Mouse (Mus musculus) cerebellum, adult 9-11 months (tissue): ENCODE results near the gene Mipol1.
"Not testable (repeated sequence)": the region's sequence is repeated elsewhere in the genome, so short reads cannot be mapped to it uniquely, and the experiment has no call there.

Experiments
- DNase-seq: peaks from one replicate; pipeline ENCODE4 v3.0.0; 2022

Mipol1 gene

GRCm38 (mm10) chr12:57230192-57230706, at the start of gene Mipol1, which contains the start of gene Prps1l3:
Mipol1 (plus strand) TSS chr12:57230427.
Prps1l3 (plus strand) TSS chr12:57230412.
- DNase-seq, result peak; percentile 89

GRCm38 (mm10) chr12:57184401-57185147, 45.7 kb upstream of the Mipol1 start:
- no peak for DNase-seq

GRCm38 (mm10) chr12:57185475-57185874, 44.8 kb upstream of the Mipol1 start:
- DNase-seq, result no peak

- no peak for DNase-seq
Measured at GRCm38 (mm10) chr12:57186126-57186525, 44.1 kb upstream of the Mipol1 start.

GRCm38 (mm10) chr12:57187032-57187431, 43.2 kb upstream of the Mipol1 start:
- DNase-seq, result no peak

- DNase-seq, result no peak
Measured at GRCm38 (mm10) chr12:57194609-57195008, 35.6 kb upstream of the Mipol1 start.

GRCm38 (mm10) chr12:57196286-57196607, 34.0 kb upstream of the Mipol1 start:
- DNase-seq, result no peak

- DNase-seq, result no peak
Measured at GRCm38 (mm10) chr12:57196608-57197362, 33.4 kb upstream of the Mipol1 start.

- DNase-seq, result no peak
Measured at GRCm38 (mm10) chr12:57197363-57198026, 32.7 kb upstream of the Mipol1 start, which contains the start of gene Slc25a21. Slc25a21 (minus strand) TSS chr12:57197472.

- DNase-seq, result no peak
Measured at GRCm38 (mm10) chr12:57198269-57198668, 32.0 kb upstream of the Mipol1 start.

- no peak for DNase-seq
Measured at GRCm38 (mm10) chr12:57199427-57199826, 30.8 kb upstream of the Mipol1 start.

GRCm38 (mm10) chr12:57201901-57202300, 28.3 kb upstream of the Mipol1 start:
- no peak for DNase-seq

GRCm38 (mm10) chr12:57204276-57204851, 25.9 kb upstream of the Mipol1 start:
- DNase-seq, result no peak

- peak; percentile 52 for DNase-seq
Measured at GRCm38 (mm10) chr12:57211353-57212311, 18.6 kb upstream of the Mipol1 start.

GRCm38 (mm10) chr12:57212463-57212862, 17.8 kb upstream of the Mipol1 start:
- not testable (repeated sequence) for DNase-seq

GRCm38 (mm10) chr12:57226411-57226810, 3.8 kb upstream of the Mipol1 start:
- DNase-seq, result no peak

- no peak for DNase-seq
Measured at GRCm38 (mm10) chr12:57227776-57228175, 2.5 kb upstream of the Mipol1 start.

GRCm38 (mm10) chr12:57229703-57230102, 524 bp upstream of the Mipol1 start:
- DNase-seq, result no peak

- DNase-seq, result peak; percentile 26
Measured at GRCm38 (mm10) chr12:57231085-57231875, 1.1 kb downstream of the Mipol1 start.

- DNase-seq, result no peak
Measured at GRCm38 (mm10) chr12:57233386-57233785, 3.2 kb downstream of the Mipol1 start.
